Mouse (Mus musculus) gastrocnemius, adult 2 months (tissue): Measurements from ENCODE around the gene Vmn1r211. TPM values are rescaled to one million over a fixed set of nuclear protein-coding genes. Genes with fewer than 3 reads are reported as not detected.
"Not testable (repeated sequence)": the region's sequence is repeated elsewhere in the genome, so short reads cannot be mapped to it uniquely, and the experiment has no call there.

Experiments
- DNase-seq: peaks from one replicate; pipeline ENCODE4 v3.0.0; 2022
- H3K27ac ChIP-seq: fragments of 200-600 bp; 2 replicates; pipeline ENCODE4 v1.8.1; 2022; ENCODE audit warnings: mild to moderate bottlenecking
- H3K4me3 ChIP-seq: fragments of 200-600 bp; 2 replicates; pipeline ENCODE4 v1.8.1; 2022; ENCODE audit warnings: mild to moderate bottlenecking, moderate library complexity
- CTCF ChIP-seq: fragments of 200-600 bp; IDR thresholded peaks from 2 replicates; pipeline ENCODE4 v1.8.1; 2022; ENCODE audit warnings: antibody characterized with exemption, mild to moderate bottlenecking, moderate library complexity
- intact Hi-C: fragments of 180-260 bp; cut with DNase I; formaldehyde crosslinking; loops from one replicate; pipeline ENCODE4 v1.15.1; 2025
- long read RNA-seq, 2 experiments: library from polyadenylated mRNA; stranded (forward); transcript quantifications; one replicate each; pipeline ENCODE4 v2.0.0; 2021
- total RNA-seq, 2 experiments: library from RNA; stranded (reverse); gene quantifications; 2 replicates each; pipeline ENCODE4 v1.2.3; 2021

Vmn1r211 gene
- total RNA-seq, result not detected
- long read RNA-seq, experiment 1, result 0 reads
- long read RNA-seq, experiment 2, result 0 reads

DNA sequence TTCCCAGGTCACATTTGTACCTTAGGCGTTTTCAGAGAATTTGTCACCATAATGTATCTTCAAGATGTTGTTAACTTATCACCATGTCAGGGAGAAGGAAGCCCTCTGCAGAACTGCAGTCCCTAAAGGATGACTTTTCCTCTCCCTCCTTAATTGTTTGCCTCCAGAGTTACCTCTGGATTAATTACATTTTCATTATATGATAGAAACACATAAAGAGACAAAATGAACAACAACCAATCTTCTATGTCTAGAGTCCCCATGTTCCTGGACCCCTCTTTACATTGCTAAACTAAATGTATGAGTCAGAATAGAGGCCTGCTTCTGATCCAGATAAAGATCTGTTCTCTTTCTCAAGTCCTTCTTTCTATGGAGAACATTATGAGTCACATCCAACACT is at the start of gene Vmn1r211:
Gene Vmn1r211 (minus strand): TSS at position 101 of the 400 bp plus-strand sequence.
- no peak for TF ChIP-seq CTCF
- Histone ChIP-seq H3K27ac (no peak within 1 kb of the TSS), H3K4me3 (no peak within 1 kb of the TSS)
- intact Hi-C loops, result no loop called here
- DNase-seq, result no peak

GRCm38 (mm10) chr13:22884105-22884504 is 26.7 kb upstream of the Vmn1r211 start, which contains the start of gene Vmn1r212:
TSS of gene Vmn1r212 (minus strand) at chr13:22884205.
- Histone ChIP-seq H3K4me3 (no peak within 1 kb of the TSS), H3K27ac (no peak within 1 kb of the TSS)
- no peak for DNase-seq
- TF ChIP-seq CTCF, result no peak
- intact Hi-C loops, result no loop called here

GRCm38 (mm10) chr13:22879257-22879656 is 21.9 kb upstream of the Vmn1r211 start:
- no peak for TF ChIP-seq CTCF
- intact Hi-C loops, result no loop called here
- Histone ChIP-seq H3K4me3 (no peak overlapping the region), H3K27ac (no peak overlapping the region)
- no peak for DNase-seq

DNA sequence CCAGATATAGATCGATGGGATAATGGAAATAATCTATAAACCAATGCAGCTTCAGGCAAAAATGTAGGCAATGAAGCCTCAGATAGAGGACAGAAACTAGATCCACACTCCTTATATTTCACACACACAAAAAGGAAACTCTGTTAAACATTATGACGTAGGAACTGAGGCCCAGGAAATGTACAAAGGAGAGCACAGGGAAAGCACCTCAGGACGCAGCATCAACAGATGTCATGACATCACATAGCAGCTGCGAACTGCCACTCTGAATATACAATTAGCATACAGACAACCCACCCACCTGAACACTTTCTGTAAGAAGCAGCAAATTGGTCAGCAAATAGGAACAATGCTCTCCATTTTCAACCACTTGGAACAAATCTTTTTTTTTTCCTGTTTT is 2.6 kb downstream of the Vmn1r211 start:
- no peak for DNase-seq
- H3K4me3 ChIP-seq, result no peak overlapping the region
- intact Hi-C loops, result no loop called here
- no peak overlapping the region for H3K27ac ChIP-seq
- TF ChIP-seq CTCF, result no peak

DNA sequence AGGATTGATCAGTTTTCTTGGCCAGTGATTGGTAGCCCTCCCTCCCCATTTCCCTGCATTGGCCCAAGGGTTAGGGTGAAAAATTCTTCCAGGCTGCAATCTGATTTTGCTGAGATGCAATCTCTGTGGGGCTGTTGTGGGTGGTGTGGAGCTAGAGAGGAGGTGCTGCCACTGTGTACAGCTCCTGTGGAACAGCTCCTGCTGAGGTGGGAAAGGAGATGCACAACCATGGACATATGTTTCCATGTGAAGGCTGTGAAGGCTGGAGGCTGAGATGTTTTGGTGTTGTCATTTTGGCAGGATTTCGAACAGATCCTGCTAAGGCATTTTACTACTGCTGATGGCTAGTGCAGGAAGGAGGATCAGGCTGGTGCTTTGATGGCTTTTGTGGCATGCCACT is 10.6 kb downstream of the Vmn1r211 start:
- no peak overlapping the region for H3K4me3 ChIP-seq
- intact Hi-C loops, result no loop called here
- no peak for DNase-seq
- no peak for TF ChIP-seq CTCF
- H3K27ac ChIP-seq, result no peak overlapping the region

DNA sequence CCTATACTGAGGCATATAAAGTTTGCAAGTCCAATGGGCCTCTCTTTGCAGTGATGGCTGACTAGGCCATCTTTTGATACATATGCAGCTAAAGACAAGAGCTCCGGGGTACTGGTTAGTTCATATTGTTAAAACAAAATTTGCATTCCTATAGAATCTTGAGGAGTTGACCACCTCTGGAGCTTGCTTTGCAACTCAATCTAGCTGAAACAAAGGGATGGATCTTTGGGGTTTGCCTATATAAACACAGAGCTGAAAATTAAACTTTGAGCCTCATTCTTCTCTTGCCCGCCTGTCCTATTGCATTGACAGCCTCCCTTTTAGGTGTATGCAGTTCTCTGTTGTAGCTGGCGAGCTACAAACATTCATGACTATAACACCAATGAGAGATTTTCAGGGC is 13.1 kb downstream of the Vmn1r211 start:
- H3K4me3 ChIP-seq, result not testable (repeated sequence)

GRCm38 (mm10) chr13:22831248-22831647 is 26.1 kb downstream of the Vmn1r211 start, which contains the start of gene Vmn1r210:
TSS of gene Vmn1r210 (minus strand) at chr13:22831348.
- intact Hi-C loops, result no loop called here
- Histone ChIP-seq H3K4me3 (no peak within 1 kb of the TSS), H3K27ac (no peak within 1 kb of the TSS)
- no peak for TF ChIP-seq CTCF
- DNase-seq, result no peak

More for the DNA sequence above, 13.1 kb downstream of the Vmn1r211 start:
- DNase-seq, intact Hi-C loops, H3K27ac ChIP-seq: not testable (repeated sequence)

DNA sequence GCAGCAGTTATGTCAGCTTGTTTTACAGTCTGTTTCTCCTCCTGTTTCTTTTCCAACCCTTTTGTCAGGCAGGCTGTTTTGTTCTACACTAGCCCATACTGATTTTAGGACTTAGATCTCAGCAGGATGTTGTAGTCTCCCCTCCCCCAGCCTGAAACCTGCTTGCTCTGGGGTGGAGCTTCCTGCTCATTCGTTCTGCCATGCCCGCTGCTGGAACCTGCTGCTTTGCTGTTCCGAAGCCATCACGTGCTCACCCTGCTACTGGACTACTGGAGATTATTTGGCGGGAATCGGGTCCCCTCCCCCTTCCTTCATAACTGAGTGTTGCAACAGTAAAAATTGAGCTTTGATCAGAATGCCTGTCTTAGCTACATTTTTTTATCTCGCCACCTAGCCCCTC is 28.0 kb downstream of the Vmn1r211 start:
- H3K27ac ChIP-seq, H3K4me3 ChIP-seq, intact Hi-C loops, DNase-seq: not testable (repeated sequence)

DNA sequence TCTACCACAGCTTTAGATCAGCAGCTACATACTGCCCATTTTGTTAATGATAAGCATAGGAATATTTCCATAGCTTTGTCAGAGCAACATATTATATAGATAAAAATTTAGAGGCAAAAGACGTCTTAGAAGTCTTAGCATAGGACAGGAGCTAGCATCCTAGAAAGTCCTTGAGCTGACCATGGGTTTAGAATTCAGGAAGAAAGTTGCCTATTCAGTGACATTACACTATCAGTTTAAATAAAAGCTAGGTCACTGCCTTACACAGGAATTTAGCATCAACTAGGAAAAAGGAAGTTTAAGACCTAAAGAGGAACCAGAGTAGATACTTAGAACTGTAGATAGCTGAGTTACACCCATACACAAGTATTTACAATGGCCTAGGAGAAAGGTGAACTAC is 35.8 kb downstream of the Vmn1r211 start:
- intact Hi-C loops, DNase-seq, H3K4me3 ChIP-seq, H3K27ac ChIP-seq: not testable (repeated sequence)

- intact Hi-C loops, DNase-seq, H3K27ac ChIP-seq, H3K4me3 ChIP-seq: not testable (repeated sequence)
Measured at GRCm38 (mm10) chr13:22809582-22809981, 47.8 kb downstream of the Vmn1r211 start, which contains the start of gene Vmn1r209. TSS of gene Vmn1r209 (minus strand) at chr13:22809682.

Other genes with a start within 250 kb of the Vmn1r211 start
- gene Vmn1r206, start 233.3 kb downstream of the Vmn1r211 start, total RNA-seq, result not detected
- under 1 TPM in 1 of 2 experiments, not detected in 1; 0.06 TPM for gene Vmn1r207-ps, start 127.9 kb downstream of the Vmn1r211 start, total RNA-seq
- not detected for gene Vmn1r208, start 80.2 kb downstream of the Vmn1r211 start, total RNA-seq
- gene Vmn1r209, start 47.9 kb downstream of the Vmn1r211 start, total RNA-seq, result under 1 TPM in 1 of 2 experiments, not detected in 1; 0.05 TPM
- not detected for gene Vmn1r210, start 26.2 kb downstream of the Vmn1r211 start, total RNA-seq
- gene Vmn1r212, start 26.6 kb upstream of the Vmn1r211 start, total RNA-seq, result not detected
- gene Vmn1r213, start 150.1 kb upstream of the Vmn1r211 start, total RNA-seq, result not detected
- not detected for gene Vmn1r214, start 172.9 kb upstream of the Vmn1r211 start, total RNA-seq
- not detected for gene Vmn1r215, start 210.5 kb upstream of the Vmn1r211 start, total RNA-seq